Mouse (Mus musculus) heart, adult 2 months (tissue): ENCODE results near the gene Zfp618.

ENCODE experiments used
- CTCF ChIP-seq: fragments of 200-600 bp; IDR thresholded peaks from 2 replicates; pipeline ENCODE4 v1.8.1; 2022; ENCODE audit warnings: antibody characterized with exemption, mild to moderate bottlenecking, moderate library complexity
- EP300 ChIP-seq: fragments of 200-500 bp; IDR thresholded peaks from 2 replicates; pipeline ENCODE4 v1.6.1; 2011; ENCODE audit warnings: low read depth, low read length, control low read depth; ENCODE audit not compliant: insufficient read depth
- POLR2A ChIP-seq: fragments of 200-500 bp; IDR thresholded peaks from 2 replicates; pipeline ENCODE4 v1.6.1; 2011; ENCODE audit warnings: mild to moderate bottlenecking, low read depth, low read length, control low read depth; ENCODE audit not compliant: insufficient read depth

DNA sequence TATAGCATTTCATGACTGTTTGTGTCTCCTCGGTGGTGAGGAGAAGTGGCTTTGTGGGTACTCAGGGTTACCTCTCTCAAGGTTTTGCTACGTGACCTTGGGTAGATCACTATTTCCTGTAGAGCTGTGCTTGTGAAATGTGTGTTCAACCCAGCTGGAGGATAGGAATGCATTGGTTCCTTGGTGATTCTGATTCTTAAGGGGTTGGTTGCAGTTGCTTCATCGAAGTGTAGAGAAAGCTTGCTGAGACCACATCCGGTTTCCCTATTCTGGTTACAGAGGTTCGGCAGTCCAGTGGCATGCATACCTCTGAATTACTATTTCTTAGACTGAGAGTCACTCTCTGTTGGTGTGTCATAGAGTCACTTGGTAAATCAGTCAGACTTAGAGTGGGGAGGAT is 4.2 kb downstream of the Zfp618 start:
- TF ChIP-seq CTCF: no peak
- no peak for TF ChIP-seq POLR2A
- TF ChIP-seq EP300: no peak
